Mouse (Mus musculus): Measurements from ENCODE around the gene Agpat3. TPM values are rescaled to one million over a fixed set of nuclear protein-coding genes. Genes with fewer than 3 reads are reported as not detected.

Gene Agpat3
- total and polyA plus RNA-seq, 3 experiments, result 0.07 TPM; not detected in 2

DNA sequence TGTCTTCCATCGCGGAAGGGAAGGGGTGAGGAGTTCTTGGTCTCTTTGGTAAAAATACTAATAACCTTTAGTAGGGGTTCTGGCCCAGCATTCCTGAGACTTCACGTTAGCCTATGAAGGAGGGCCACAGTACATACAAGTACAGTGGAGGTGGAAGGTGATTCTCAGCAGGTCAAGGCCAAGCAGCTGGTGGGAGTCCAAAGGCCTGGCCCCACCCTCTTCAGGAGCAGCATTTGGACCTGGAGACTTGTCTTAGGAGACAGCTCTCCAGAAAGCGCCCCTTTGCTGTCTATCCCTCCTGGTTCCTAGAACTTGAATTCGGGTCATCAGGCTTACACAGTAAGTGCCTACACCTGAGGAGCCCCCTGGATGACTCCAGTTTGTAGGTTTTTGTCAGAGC, 119.1 kb downstream of the Agpat3 start:
- no peak for DNase-seq (ENCODE audit: low read depth, low spot score)
- no peak for TF ChIP-seq ELF1 (IDR thresholded peaks at IDR 0.05; ENCODE audit: low read depth, low read length)
- TF ChIP-seq MYB (IDR thresholded peaks at IDR 0.05; ENCODE audit: low read depth, low read length), result no peak
- TF ChIP-seq POLR2AphosphoS2 (IDR thresholded peaks at IDR 0.05; ENCODE audit: low read length), result no peak
- TF ChIP-seq MAZ (IDR thresholded peaks at IDR 0.05; ENCODE audit: low read depth, low read length), result no peak
- no peak for TF ChIP-seq ETS1 (IDR thresholded peaks at IDR 0.05; ENCODE audit: low read depth, low read length)
- no peak for TF ChIP-seq USF1 (IDR thresholded peaks at IDR 0.05; ENCODE audit: low read depth, low read length)
- no peak for TF ChIP-seq SMC3 (IDR thresholded peaks at IDR 0.05; ENCODE audit: low read depth, low read length)
- no peak for TF ChIP-seq POLR2A (IDR thresholded peaks at IDR 0.05; ENCODE audit: control insufficient read depth in 1 of 2, insufficient read depth in 1 of 2, low read depth in 1 of 2, low read length in 2 of 2, poor library complexity in 1 of 2)
- TF ChIP-seq KAT2A (conservative IDR thresholded peaks at IDR 0.05; ENCODE audit: low read depth, low read length), result no peak
- no peak for TF ChIP-seq EP300 (IDR thresholded peaks at IDR 0.05; ENCODE audit: low read depth in 1 of 2, low read length in 2 of 2)
- no peak for TF ChIP-seq ZMIZ1 (IDR thresholded peaks at IDR 0.05; ENCODE audit: low read depth, low read length)
- no peak for TF ChIP-seq ZC3H11A (IDR thresholded peaks at IDR 0.05; ENCODE audit: low read depth, low read length)
- TF ChIP-seq RCOR1 (IDR thresholded peaks at IDR 0.05; ENCODE audit: low read depth, low read length), result no peak
- TF ChIP-seq NELFE (IDR thresholded peaks at IDR 0.05; ENCODE audit: low read depth, low read length), result no peak
- Histone ChIP-seq H3K9me3 (replicated peaks; ENCODE audit: insufficient read depth, low read length) (no peaks in the 10 kb centered on the region), H3K79me2 (ENCODE audit: control insufficient read depth, insufficient read depth, low read length, poor library complexity) (peaks cover 27% of the 10 kb centered on the region), H3K4me1 (ENCODE audit: control insufficient read depth in 1 of 2, insufficient read depth in 2 of 2, low read length in 2 of 2) (peaks cover 0 to 2% of the 10 kb centered on the region in 2 experiments; a peak in 1 of 4 replicates), H3K27me3 (ENCODE audit: control insufficient read depth in 1 of 2, insufficient read depth in 2 of 2, low read length in 2 of 2) (no peaks in the 10 kb centered on the region), H3K36me3 (ENCODE audit: control insufficient read depth in 1 of 2, insufficient read depth in 2 of 2, low read length in 2 of 2) (peaks cover 7 to 9% of the 10 kb centered on the region in 2 experiments; a peak in 3 of 4 replicates), H3K4me3 (ENCODE audit: control insufficient read depth in 1 of 2, insufficient read depth in 1 of 2, low read depth in 2 of 2, low read length in 2 of 2) (no peak overlapping the region), H3K27ac (ENCODE audit: control insufficient read depth, low read depth, low read length) (no peak overlapping the region), H3K9ac (ENCODE audit: control insufficient read depth, low read depth, low read length, poor library complexity, severe bottlenecking) (no peak overlapping the region)

DNA sequence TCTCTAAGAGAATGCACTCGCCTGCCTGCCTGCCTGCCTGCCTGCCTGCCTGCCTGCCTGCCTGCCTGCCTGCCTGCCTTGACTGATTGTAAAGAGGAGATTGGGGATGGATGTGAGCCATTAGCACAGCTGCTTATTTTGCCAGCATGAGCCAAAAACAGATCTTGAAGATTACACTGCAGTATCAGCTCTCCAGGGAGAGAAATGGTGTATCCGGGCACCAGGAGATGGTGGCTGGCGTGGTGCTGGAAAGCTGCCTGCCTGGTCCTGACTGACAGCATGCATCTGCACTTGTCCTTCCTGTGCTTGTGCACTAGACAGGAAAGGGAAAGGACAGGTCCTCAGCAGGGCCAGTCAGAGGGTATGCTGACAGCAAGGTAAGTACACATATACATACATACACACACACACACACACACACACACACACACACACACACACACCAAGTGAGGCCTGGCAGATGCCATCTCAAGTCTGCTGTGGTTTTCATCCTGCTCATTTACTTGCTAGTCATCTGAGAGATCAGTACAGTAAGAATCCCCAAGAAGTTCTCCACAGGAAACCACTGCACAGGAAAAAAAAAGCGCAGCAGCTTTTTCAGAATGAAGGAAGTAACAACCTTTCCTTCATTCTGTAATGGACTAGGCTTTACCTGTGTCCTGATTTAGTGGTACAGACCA, 119.8 kb downstream of the Agpat3 start:
- Histone ChIP-seq H3K27me3 (ENCODE audit: control insufficient read depth in 1 of 2, insufficient read depth in 2 of 2, low read length in 2 of 2) (no peaks in the 10 kb centered on the region), H3K36me3 (ENCODE audit: control insufficient read depth in 1 of 2, insufficient read depth in 2 of 2, low read length in 2 of 2) (peaks cover 7 to 8% of the 10 kb centered on the region in 2 experiments; a peak in 3 of 4 replicates), H3K9me3 (replicated peaks; ENCODE audit: insufficient read depth, low read length) (no peaks in the 10 kb centered on the region), H3K79me2 (ENCODE audit: control insufficient read depth, insufficient read depth, low read length, poor library complexity) (peaks cover 26% of the 10 kb centered on the region), H3K27ac (ENCODE audit: control insufficient read depth, low read depth, low read length) (no peak overlapping the region), H3K4me3 (ENCODE audit: control insufficient read depth in 1 of 2, insufficient read depth in 1 of 2, low read depth in 2 of 2, low read length in 2 of 2) (no peak overlapping the region), H3K9ac (ENCODE audit: control insufficient read depth, low read depth, low read length, poor library complexity, severe bottlenecking) (no peak overlapping the region), H3K4me1 (ENCODE audit: control insufficient read depth in 1 of 2, insufficient read depth in 2 of 2, low read length in 2 of 2) (peaks cover 0 to 2% of the 10 kb centered on the region in 2 experiments; a peak in 1 of 4 replicates)
- no peak for DNase-seq (ENCODE audit: low read depth, low spot score)
- TF ChIP-seq HCFC1 (IDR thresholded peaks at IDR 0.05; ENCODE audit: low read depth, low read length), result no peak
- TF ChIP-seq TAL1 (IDR thresholded peaks at IDR 0.05; ENCODE audit: low read length), result no peak
- no peak for TF ChIP-seq SMC3 (IDR thresholded peaks at IDR 0.05; ENCODE audit: low read depth, low read length)
- TF ChIP-seq JUND (IDR thresholded peaks at IDR 0.05; ENCODE audit: low read depth, low read length), result no peak
- no peak for TF ChIP-seq RAD21 (IDR thresholded peaks at IDR 0.05; ENCODE audit: low read depth, low read length)
- no peak for TF ChIP-seq UBTF (IDR thresholded peaks at IDR 0.05; ENCODE audit: borderline replicate concordance, insufficient read depth, low read depth, low read length)
- TF ChIP-seq USF2 (IDR thresholded peaks at IDR 0.05; ENCODE audit: borderline replicate concordance in 1 of 2, insufficient read depth in 1 of 2, low read depth in 1 of 2, low read length in 2 of 2), result no peak
- no peak for TF ChIP-seq ZMIZ1 (IDR thresholded peaks at IDR 0.05; ENCODE audit: low read depth, low read length)
- TF ChIP-seq CTCF (IDR thresholded peaks at IDR 0.05 in 2 of 3, conservative IDR thresholded peaks at IDR 0.05 in 1 of 3; ENCODE audit: control insufficient read depth in 1 of 3, insufficient read depth in 1 of 3, low read depth in 2 of 3, low read length in 3 of 3, poor library complexity in 1 of 3, severe bottlenecking in 1 of 3), result no peak
- TF ChIP-seq MYC (IDR thresholded peaks at IDR 0.05; ENCODE audit: low read depth, low read length), result no peak
- TF ChIP-seq CHD1 (IDR thresholded peaks at IDR 0.05; ENCODE audit: low read depth, low read length), result no peak
- TF ChIP-seq MAX (IDR thresholded peaks at IDR 0.05; ENCODE audit: low read length), result no peak
- no peak for TF ChIP-seq USF1 (IDR thresholded peaks at IDR 0.05; ENCODE audit: low read depth, low read length)
- TF ChIP-seq NRF1 (IDR thresholded peaks at IDR 0.05; ENCODE audit: insufficient read depth, low read depth, low read length, poor library complexity, severe bottlenecking), result no peak
- TF ChIP-seq KAT2A (conservative IDR thresholded peaks at IDR 0.05; ENCODE audit: low read depth, low read length), result no peak
- TF ChIP-seq MXI1 (IDR thresholded peaks at IDR 0.05; ENCODE audit: low read depth, low read length), result no peak
- no peak for TF ChIP-seq ZNF384 (IDR thresholded peaks at IDR 0.05; ENCODE audit: low read depth, low read length)
- TF ChIP-seq BHLHE40 (IDR thresholded peaks at IDR 0.05; ENCODE audit: borderline replicate concordance, low read depth, low read length), result no peak
- no peak for TF ChIP-seq POLR2AphosphoS2 (IDR thresholded peaks at IDR 0.05; ENCODE audit: low read length)

Measured in MEL (cell line).